Mouse (Mus musculus): ENCODE measurements around the gene Immp2l. TPM values are rescaled to one million over a fixed set of nuclear protein-coding genes. Genes with fewer than 3 reads are reported as not detected.

The Immp2l gene
- polyA plus RNA-seq, 1 experiment from 2014 or later: 7.0 TPM

DNA sequence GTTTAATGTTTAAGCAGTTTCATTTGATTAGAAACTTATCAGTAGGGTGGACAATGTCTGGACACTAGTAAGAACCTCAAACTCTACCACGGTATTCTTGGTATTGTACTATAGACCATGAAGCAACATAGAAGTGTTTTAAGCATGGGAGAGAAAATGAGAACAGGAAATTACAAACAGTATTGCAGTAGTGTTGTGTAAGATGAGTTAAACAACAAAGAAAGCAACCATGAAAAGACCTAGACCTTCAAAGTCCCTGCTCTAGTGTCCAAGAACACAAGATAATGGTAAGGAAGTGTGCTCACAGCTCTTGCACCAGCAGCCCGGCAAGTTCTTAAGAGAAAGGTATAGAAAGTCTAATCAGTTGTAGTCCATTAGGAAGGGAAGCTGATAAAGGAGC is 700.7 kb downstream of the Immp2l start:
- no peaks in the 10 kb centered on the region for H3K36me3 ChIP-seq (ENCODE audit: insufficient read depth, low read length)
- no peak overlapping the region for H3K9ac ChIP-seq (replicated peaks; ENCODE audit: low read length)
- H3K27ac ChIP-seq (ENCODE audit: low read length): no peak overlapping the region
- no peak overlapping the region for H3K4me3 ChIP-seq (ENCODE audit: low read length)
- H3K27me3 ChIP-seq (ENCODE audit: insufficient read depth, low read length): no peaks in the 10 kb centered on the region
- no peak for ATAC-seq (ENCODE audit: low FRiP score, low TSS enrichment)
- no peaks in the 10 kb centered on the region for H3K9me3 ChIP-seq (ENCODE audit: low read length)
- WGBS: 87% methylated on average over 2 of the region's 2 CpGs
- no peak overlapping the region for H3K4me2 ChIP-seq (replicated peaks; ENCODE audit: low read depth, low read length)
- no peaks in the 10 kb centered on the region for H3K4me1 ChIP-seq (ENCODE audit: insufficient read depth, low read length)

DNA sequence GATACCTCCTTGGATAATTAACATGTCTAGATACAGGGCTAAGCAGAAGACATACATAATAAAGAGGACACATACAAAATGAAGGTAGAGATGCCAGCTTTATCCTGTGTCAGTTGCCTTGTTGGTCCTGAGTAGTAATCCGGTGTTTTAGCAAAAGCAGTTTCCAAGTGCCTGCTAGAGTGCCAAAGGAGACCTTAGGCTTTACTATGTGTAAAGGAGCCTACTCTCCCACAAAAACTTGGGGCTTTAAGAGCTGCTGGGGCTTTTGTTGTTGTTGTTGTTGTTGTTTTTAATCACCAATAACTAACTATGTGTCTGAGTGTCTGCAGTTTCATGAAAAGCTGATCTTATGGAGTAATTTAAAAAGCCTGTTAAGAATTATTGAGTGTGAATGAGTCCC is 702.8 kb downstream of the Immp2l start:
- Histone ChIP-seq H3K27me3 (ENCODE audit: insufficient read depth, low read length) (no peaks in the 10 kb centered on the region), H3K36me3 (ENCODE audit: insufficient read depth, low read length) (no peaks in the 10 kb centered on the region), H3K9me3 (ENCODE audit: low read length) (no peaks in the 10 kb centered on the region), H3K4me2 (replicated peaks; ENCODE audit: low read depth, low read length) (no peak overlapping the region), H3K4me3 (ENCODE audit: low read length) (no peak overlapping the region), H3K27ac (ENCODE audit: low read length) (no peak overlapping the region), H3K9ac (replicated peaks; ENCODE audit: low read length) (no peak overlapping the region), H3K4me1 (ENCODE audit: insufficient read depth, low read length) (no peaks in the 10 kb centered on the region)
- 75% methylated on average over 1 of the region's 1 CpGs for WGBS
- no peak for ATAC-seq (ENCODE audit: low FRiP score, low TSS enrichment)

DNA sequence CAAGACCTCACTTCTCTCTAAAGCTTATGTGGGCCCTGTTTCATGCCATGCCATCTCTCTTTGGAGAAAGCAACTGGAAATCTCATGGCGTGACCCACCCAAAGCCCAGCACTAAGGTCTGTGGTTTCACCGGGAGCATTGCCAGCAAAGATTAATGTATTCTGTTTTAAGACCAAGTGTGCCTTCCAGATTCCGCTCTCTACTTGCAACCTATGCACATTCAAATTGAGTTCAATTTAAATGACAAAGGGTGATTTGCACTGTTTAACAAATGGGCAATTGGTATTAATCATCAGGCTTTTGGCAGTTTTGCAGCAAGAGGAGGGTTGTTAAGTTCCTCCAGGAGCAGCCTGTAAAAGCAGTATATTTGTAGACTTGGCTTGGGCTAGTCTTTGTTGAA is 703.3 kb downstream of the Immp2l start:
- Histone ChIP-seq H3K9me3 (ENCODE audit: low read length) (no peaks in the 10 kb centered on the region), H3K27me3 (ENCODE audit: insufficient read depth, low read length) (no peaks in the 10 kb centered on the region), H3K9ac (replicated peaks; ENCODE audit: low read length) (no peak overlapping the region), H3K36me3 (ENCODE audit: insufficient read depth, low read length) (no peaks in the 10 kb centered on the region), H3K27ac (ENCODE audit: low read length) (no peak overlapping the region), H3K4me2 (replicated peaks; ENCODE audit: low read depth, low read length) (no peak overlapping the region), H3K4me1 (ENCODE audit: insufficient read depth, low read length) (no peaks in the 10 kb centered on the region), H3K4me3 (ENCODE audit: low read length) (no peak overlapping the region)
- WGBS: 31% methylated on average over 3 of the region's 3 CpGs
- no peak for ATAC-seq (ENCODE audit: low FRiP score, low TSS enrichment)

DNA sequence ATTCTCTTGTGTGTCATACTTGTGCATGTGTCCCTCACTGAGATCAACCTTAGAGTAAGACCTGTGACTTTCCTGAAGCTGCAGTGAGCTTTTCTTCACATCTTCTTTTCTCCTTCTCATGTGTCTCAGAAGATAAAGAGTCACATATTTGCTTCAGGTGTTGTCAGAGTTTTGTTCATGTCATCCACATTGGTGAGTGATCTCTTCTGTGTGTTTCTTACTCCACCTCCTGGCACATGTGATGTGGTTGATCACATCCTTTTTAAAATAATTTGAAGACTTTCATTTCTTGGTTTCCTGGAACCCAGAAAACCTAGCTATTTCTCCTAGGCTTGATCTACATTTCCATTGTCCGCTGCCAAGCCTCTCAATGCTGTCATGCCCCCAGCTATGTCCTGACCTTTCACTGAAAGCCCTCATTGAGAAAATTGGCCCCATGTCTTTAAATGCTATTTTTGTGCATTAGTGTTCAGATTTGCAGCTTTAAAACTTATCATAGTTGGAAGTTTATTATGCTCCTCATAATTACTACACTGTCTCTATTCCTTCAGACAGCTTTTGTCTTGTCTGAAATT is 704.0 kb downstream of the Immp2l start:
- ATAC-seq (ENCODE audit: low FRiP score, low TSS enrichment): no peak
- 90% methylated on average over 1 of the region's 1 CpGs for WGBS
- no peaks in the 10 kb centered on the region for H3K4me1 ChIP-seq (ENCODE audit: insufficient read depth, low read length)
- no peak overlapping the region for H3K27ac ChIP-seq (ENCODE audit: low read length)
- H3K9me3 ChIP-seq (ENCODE audit: low read length): no peaks in the 10 kb centered on the region
- no peak overlapping the region for H3K4me2 ChIP-seq (replicated peaks; ENCODE audit: low read depth, low read length)
- no peak overlapping the region for H3K9ac ChIP-seq (replicated peaks; ENCODE audit: low read length)
- H3K4me3 ChIP-seq (ENCODE audit: low read length): no peak overlapping the region
- H3K36me3 ChIP-seq (ENCODE audit: insufficient read depth, low read length): no peaks in the 10 kb centered on the region
- H3K27me3 ChIP-seq (ENCODE audit: insufficient read depth, low read length): no peaks in the 10 kb centered on the region

DNA sequence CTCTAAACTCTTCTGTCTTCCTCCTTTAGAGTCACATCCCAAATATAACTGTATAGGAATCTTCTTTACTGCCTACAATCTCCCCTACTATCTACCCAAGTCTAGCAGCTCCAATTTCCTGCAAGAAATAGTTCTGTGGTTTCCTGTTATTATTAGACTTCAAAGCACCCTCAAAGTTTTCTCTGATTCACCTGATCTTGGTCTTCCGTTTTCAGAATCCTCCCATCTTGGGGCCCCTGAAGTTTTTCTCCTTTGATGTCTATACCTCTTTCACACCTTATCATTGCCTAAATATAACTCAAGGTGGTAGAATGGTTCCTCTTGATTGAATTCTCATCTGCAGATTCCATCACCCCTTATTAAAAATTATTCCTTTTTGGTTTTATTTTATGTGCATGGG is 704.6 kb downstream of the Immp2l start:
- Histone ChIP-seq H3K9ac (replicated peaks; ENCODE audit: low read length) (no peak overlapping the region), H3K27me3 (ENCODE audit: insufficient read depth, low read length) (no peaks in the 10 kb centered on the region), H3K4me2 (replicated peaks; ENCODE audit: low read depth, low read length) (no peak overlapping the region), H3K27ac (ENCODE audit: low read length) (no peak overlapping the region), H3K36me3 (ENCODE audit: insufficient read depth, low read length) (no peaks in the 10 kb centered on the region), H3K4me3 (ENCODE audit: low read length) (no peak overlapping the region), H3K9me3 (ENCODE audit: low read length) (no peaks in the 10 kb centered on the region), H3K4me1 (ENCODE audit: insufficient read depth, low read length) (no peaks in the 10 kb centered on the region)
- no peak for ATAC-seq (ENCODE audit: low FRiP score, low TSS enrichment)
- WGBS: 72% methylated on average over 1 of the region's 1 CpGs

DNA sequence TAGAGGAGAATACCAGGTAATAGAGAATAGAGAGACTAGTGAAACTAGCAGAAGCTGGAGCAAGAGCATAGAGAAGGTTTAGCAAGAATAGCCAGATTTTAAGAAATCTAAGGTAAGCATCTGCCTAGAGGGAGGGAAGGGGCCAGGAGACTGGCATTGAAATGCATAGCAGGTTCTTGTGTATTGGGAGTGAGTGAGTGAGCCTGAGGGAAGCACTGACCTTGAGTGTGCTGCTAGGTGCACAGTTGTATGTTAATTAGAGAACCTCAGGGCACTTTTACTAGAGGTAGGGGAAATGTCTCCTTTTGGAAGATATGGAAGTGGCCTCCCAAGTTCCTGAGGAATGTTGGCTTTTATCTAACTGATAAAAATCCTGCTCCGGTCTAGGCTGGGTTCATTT is 705.9 kb downstream of the Immp2l start:
- H3K36me3 ChIP-seq (ENCODE audit: insufficient read depth, low read length): no peaks in the 10 kb centered on the region
- H3K4me2 ChIP-seq (replicated peaks; ENCODE audit: low read depth, low read length): no peak overlapping the region
- no peaks in the 10 kb centered on the region for H3K9me3 ChIP-seq (ENCODE audit: low read length)
- no peak overlapping the region for H3K27ac ChIP-seq (ENCODE audit: low read length)
- WGBS: 82% methylated on average over 1 of the region's 1 CpGs
- no peaks in the 10 kb centered on the region for H3K4me1 ChIP-seq (ENCODE audit: insufficient read depth, low read length)
- H3K27me3 ChIP-seq (ENCODE audit: insufficient read depth, low read length): no peaks in the 10 kb centered on the region
- no peak for ATAC-seq (ENCODE audit: low FRiP score, low TSS enrichment)
- no peak overlapping the region for H3K9ac ChIP-seq (replicated peaks; ENCODE audit: low read length)
- no peak overlapping the region for H3K4me3 ChIP-seq (ENCODE audit: low read length)

DNA sequence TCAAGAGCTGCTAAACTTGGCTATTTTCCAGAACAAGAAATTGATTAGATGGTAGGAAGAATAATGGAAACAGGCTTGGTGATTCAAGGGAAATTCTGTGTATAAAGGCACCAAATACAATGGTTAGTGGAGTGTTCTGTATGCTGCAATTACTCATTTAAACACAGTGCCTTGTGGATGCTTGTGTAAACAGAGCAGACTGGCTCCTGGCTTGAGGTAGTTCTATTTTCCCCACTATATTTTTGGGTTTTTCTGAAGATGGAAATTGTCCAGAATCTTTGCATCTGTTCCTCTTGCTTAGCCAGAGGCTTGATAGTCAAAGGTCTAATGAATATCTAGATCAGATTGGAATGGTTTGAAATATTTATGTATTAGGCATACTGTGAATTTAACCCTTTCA is 709.3 kb downstream of the Immp2l start:
- Histone ChIP-seq H3K27me3 (ENCODE audit: insufficient read depth, low read length) (no peaks in the 10 kb centered on the region), H3K4me2 (replicated peaks; ENCODE audit: low read depth, low read length) (no peak overlapping the region), H3K36me3 (ENCODE audit: insufficient read depth, low read length) (no peaks in the 10 kb centered on the region), H3K27ac (ENCODE audit: low read length) (no peak overlapping the region), H3K4me1 (ENCODE audit: insufficient read depth, low read length) (no peaks in the 10 kb centered on the region), H3K9ac (replicated peaks; ENCODE audit: low read length) (no peak overlapping the region), H3K4me3 (ENCODE audit: low read length) (no peak overlapping the region), H3K9me3 (ENCODE audit: low read length) (no peaks in the 10 kb centered on the region)
- no peak for ATAC-seq (ENCODE audit: low FRiP score, low TSS enrichment)

DNA sequence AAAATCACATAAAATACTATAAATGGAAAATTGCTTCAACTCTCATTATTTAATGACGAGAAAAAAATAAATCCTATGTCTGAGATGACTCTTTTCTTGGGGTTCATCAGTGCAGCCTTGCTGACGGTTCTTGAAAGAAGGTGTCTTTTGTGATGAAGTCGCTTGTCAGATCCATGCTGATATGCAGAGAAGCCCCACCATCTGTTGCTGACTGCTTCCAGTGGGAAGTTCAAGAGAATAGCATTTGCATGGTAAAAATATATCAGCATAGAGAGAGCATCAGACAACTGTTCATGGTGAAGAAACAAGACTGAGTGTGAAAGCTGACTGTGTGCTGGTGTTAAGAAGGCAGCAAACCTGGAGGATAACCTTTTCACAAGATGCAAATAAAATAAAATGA is 719.0 kb downstream of the Immp2l start:
- Histone ChIP-seq H3K4me2 (replicated peaks; ENCODE audit: low read depth, low read length) (no peak overlapping the region), H3K9ac (replicated peaks; ENCODE audit: low read length) (no peak overlapping the region), H3K4me1 (ENCODE audit: insufficient read depth, low read length) (no peaks in the 10 kb centered on the region), H3K9me3 (ENCODE audit: low read length) (no peaks in the 10 kb centered on the region), H3K27me3 (ENCODE audit: insufficient read depth, low read length) (no peaks in the 10 kb centered on the region), H3K27ac (ENCODE audit: low read length) (no peak overlapping the region), H3K4me3 (ENCODE audit: low read length) (no peak overlapping the region), H3K36me3 (ENCODE audit: insufficient read depth, low read length) (no peaks in the 10 kb centered on the region)
- 82% methylated on average over 3 of the region's 3 CpGs for WGBS
- ATAC-seq (ENCODE audit: low FRiP score, low TSS enrichment): no peak

DNA sequence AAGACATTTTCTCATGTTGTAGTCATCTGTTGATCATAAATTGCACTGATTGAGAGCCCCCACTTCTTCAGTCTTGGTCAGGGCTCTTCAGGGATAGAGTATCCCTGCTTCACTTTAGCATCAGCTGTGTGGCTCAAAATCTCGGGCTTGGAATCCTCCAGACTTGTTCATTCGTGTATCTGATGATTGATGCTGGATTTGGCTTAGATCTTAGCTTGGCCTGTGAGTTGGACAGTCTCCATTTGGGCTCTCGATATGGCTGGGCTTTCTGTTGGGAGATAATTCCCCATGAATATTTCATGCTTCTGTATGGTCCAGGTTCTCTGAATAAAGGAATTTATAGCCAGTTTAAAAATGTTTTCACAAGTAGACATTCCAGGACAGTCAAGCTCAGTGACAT is 739.5 kb downstream of the Immp2l start:
- 64% methylated on average over 3 of the region's 3 CpGs for WGBS
- Histone ChIP-seq H3K36me3 (ENCODE audit: insufficient read depth, low read length) (no peaks in the 10 kb centered on the region), H3K9me3 (ENCODE audit: low read length) (no peaks in the 10 kb centered on the region), H3K9ac (replicated peaks; ENCODE audit: low read length) (no peak overlapping the region), H3K27me3 (ENCODE audit: insufficient read depth, low read length) (no peaks in the 10 kb centered on the region), H3K4me2 (replicated peaks; ENCODE audit: low read depth, low read length) (no peak overlapping the region), H3K4me3 (ENCODE audit: low read length) (no peak overlapping the region), H3K27ac (ENCODE audit: low read length) (no peak overlapping the region), H3K4me1 (ENCODE audit: insufficient read depth, low read length) (no peaks in the 10 kb centered on the region)
- no peak for ATAC-seq (ENCODE audit: low FRiP score, low TSS enrichment)

DNA sequence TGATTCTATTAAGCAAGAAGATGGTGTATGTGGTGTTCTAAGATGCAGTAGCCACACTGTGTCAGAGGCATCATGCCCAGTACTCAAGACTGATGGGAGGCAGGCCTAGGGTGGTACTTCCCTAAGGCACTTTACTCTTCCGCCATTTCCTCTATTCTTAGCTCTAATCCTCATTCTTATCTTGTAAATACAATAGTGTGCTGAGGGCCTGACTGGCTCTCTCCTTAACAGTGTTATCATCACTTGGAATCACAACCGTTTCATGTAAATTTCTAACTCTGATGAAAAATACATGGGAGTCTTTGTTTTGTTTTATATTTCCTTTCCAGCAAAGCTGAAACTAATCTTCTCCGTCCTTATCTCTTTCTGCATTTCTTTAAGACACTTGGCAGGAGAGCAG is 750.1 kb downstream of the Immp2l start:
- Histone ChIP-seq H3K9ac (replicated peaks; ENCODE audit: low read length) (no peak overlapping the region), H3K4me2 (replicated peaks; ENCODE audit: low read depth, low read length) (no peak overlapping the region), H3K36me3 (ENCODE audit: insufficient read depth, low read length) (no peaks in the 10 kb centered on the region), H3K27ac (ENCODE audit: low read length) (no peak overlapping the region), H3K9me3 (ENCODE audit: low read length) (no peaks in the 10 kb centered on the region), H3K27me3 (ENCODE audit: insufficient read depth, low read length) (no peaks in the 10 kb centered on the region), H3K4me3 (ENCODE audit: low read length) (no peak overlapping the region), H3K4me1 (ENCODE audit: insufficient read depth, low read length) (no peaks in the 10 kb centered on the region)
- ATAC-seq (ENCODE audit: low FRiP score, low TSS enrichment): no peak
- 60% methylated on average over 3 of the region's 3 CpGs for WGBS
